Mouse (Mus musculus) frontal cortex, adult (tissue): Measurements from ENCODE around the gene Fam185a.

ENCODE experiments used
- ATAC-seq: cut with Nextera tagmentation; 2 replicates; pipeline ENCODE4 v1.9.2; 2017; ENCODE audit warnings: mild to moderate bottlenecking, moderate library complexity, mixed read lengths; ENCODE audit not compliant: low TSS enrichment

Gene Fam185a

DNA sequence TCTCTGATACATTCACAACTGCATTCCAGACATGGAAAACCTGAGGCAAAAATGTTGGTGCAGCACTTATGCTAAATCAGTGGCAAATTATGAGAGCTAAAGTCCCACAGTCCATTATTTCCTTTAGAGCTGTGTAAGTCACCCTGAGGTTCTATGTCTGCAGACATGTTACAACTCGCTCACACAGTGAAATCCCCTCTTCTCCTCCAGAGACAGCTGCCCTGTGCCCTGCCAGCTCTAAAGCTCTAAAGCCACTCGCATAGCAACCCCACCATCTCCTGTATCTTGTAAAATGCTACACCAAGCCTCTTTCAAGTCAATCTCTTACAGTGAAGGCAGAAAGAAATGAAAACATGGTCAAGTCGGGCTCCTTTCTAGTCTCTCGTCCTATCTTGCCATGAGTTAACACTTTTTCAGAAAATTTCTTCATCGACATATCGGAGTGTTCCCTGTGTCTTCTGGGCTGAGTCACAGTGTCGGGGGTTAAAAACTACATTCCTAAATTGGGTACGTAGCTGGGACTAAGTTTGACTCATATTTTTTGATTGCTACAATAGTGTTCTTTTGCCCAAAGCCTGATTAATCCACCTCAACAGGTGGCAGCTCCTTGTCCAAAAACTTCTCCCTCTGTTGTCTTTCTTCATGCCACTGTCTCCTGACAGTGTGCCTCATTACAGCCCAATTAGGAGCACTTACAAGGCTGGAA lies 68.7 kb downstream of the Fam185a start:
- no peak for ATAC-seq

DNA sequence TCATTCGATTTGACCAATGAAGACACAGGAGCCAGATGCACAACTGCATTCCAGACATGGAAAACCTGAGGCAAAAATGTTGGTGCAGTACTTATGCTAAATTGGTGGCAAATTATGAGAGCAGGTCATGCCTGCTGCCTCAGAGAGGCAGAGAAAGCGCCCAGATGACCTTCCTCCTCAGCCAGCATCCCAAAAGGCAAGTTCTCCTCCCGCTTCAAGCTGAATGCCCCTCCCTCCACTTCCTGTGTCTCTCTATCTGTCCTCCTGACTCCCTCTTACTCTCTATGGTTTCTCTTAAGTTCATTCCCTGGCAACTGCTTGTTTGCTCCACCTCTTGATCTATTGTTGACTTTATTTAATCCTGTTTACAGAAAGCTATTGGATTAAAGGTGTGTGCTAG lies 70.0 kb downstream of the Fam185a start:
- no peak for ATAC-seq

GRCm38 (mm10) chr5:21496321-21496720 lies 71.6 kb downstream of the Fam185a start:
- no peak for ATAC-seq

GRCm38 (mm10) chr5:21496881-21497280 lies 72.1 kb downstream of the Fam185a start:
- ATAC-seq: no peak

DNA sequence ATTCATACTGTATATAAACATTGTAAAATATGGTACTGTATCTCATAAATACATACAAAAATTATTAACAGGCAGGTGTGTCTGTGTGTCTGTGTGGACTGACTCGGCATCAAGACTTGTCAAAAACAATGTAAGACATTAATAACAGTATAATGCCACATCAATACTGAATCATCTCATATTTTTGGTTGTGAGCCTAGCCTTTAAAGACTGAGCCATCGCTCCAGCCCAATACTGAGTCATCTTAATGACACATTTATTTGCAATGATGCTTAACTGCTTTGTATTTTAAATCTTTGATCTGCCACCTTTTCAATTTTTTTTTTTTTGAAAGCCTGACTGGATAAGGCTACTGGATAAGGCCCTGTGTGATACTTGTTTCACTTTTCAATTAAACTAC lies 73.7 kb downstream of the Fam185a start:
- no peak for ATAC-seq

- no peak for ATAC-seq
These were observed 74.2 kb downstream of the Fam185a start for GRCm38 (mm10) chr5:21498925-21499324.

DNA sequence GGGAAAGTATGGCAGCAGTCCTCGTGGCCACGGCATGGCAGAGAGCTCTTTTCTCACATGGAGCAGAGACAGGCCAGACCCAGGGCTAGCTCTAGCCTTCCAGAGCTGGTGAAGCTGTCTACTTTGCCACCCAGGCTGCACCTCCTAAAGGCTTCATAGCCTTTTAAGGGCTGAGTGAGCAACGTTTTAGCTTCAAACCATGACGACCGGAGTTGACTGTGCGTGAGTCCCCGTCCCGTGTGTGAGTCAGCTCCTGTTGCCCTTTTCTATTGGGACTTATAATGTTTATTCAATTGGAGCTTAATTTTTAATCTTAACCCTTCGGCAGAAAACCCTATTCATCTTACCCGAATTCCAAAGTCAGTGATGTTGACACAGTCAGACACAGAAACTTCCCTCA lies 75.4 kb downstream of the Fam185a start:
- no peak for ATAC-seq

DNA sequence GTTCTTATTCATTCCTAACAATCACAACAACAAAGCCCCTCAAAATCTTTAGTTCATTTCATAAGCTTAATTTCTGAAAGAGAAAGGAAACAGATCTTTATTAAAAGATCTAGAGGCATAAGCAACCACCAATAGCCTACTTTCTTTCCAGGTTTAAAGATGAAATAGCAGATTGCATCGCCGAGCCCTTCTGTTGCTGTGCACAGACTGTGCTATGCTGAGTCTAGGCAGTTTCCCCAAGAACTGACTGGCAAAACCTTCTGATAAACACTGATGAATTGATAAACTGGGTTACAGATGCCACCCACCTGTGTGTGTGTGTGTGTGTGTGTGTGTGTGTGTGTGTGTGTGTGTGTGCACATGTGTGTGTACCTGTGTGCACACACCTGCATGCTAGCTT lies 76.2 kb downstream of the Fam185a start:
- ATAC-seq: peak; percentile 63

DNA sequence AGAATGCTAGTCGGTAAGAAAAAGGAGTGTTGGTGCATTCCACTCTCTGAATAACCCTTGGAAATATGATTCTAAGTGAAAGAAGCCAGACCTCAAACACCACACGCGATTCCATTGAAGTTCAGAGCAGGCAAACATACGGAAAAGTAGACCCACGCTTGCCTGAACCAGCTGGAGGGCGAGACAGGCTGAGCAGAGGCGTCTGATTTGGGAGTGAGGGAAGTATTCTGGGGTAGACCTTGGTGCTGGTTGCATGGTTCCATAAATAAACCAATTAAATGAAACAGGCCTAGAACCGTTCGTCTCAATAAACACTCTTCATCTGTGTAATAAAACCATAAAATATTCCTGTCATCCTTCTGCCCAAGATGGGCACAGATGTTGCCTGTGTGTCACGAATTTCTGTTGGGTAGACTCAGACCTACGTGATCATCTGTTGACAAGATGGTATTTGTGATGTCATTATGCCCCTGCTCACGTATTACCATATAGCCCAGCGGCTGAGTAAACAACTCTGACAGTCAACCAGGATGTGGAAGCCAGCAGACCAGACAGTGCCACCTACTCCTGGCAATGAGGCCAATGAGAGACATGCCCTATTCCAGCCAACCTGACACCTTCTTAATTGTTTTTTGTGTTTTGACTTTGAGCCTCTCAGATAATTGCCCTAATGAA lies 78.3 kb downstream of the Fam185a start:
- peak; percentile 92 for ATAC-seq

- ATAC-seq: no peak
These were observed 80.4 kb downstream of the Fam185a start for GRCm38 (mm10) chr5:21505159-21505558.

DNA sequence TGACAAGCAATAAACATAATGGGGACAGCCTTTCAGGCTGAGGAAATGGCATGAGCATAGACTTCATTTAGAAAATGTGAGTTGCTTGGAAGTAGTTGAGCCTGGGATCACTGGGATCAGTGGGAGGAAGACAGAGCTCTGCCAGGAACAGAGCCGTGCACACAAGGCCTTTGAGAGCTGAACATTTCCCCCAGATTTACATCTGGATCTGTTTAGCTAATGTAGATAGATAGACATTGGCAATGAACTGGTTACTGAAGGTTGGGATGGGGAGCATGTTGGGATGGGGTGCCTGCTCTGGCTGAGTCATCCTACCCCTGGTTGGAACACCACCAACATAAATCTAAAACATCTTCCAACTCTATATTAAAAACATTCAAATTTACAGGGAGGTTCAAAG lies 82.1 kb downstream of the Fam185a start:
- ATAC-seq: no peak; the same call in 1 of the 2 replicates

GRCm38 (mm10) chr5:21509801-21510200 lies 85.0 kb downstream of the Fam185a start:
- ATAC-seq: no peak

- peak; percentile 83 for ATAC-seq
These were observed 88.6 kb downstream of the Fam185a start for GRCm38 (mm10) chr5:21513363-21513762.

DNA sequence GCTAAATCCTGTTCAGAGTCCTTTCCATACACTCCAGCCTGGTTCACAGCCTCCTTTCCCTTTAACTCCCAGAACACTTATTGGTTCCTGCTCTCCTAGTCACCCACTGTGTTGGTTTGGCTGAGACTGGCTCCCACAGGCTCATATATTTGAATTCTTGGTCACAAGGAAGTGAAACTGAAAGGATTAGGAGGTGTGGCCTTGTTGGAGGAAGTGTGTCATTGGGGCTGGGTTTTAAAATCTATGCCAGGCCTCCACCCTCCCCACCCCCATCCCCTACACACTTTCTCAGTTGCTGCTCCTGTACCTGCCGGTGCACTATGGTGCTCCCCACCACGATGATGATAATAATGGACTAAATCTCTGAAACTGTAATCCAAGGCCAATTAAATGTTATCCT lies 92.8 kb downstream of the Fam185a start:
- ATAC-seq: no peak

DNA sequence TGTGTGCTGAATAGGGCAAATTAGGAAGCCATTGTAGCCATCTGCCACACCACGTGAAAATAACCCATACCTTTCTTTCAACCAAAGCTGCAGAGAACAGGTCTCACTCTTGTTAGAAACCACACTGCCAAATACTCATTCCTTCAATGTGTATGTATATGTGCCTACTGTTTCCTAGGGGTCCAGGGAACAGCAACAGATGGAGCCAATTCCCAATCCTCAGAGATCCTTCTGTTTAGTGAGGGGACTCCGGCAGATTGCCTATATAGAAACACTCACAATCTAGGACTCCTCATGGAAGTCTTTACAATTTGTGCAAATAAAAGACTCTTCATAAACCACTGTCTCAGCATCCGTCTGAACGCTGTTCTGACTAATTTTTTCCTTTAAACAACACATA lies 93.4 kb downstream of the Fam185a start:
- ATAC-seq: no peak

DNA sequence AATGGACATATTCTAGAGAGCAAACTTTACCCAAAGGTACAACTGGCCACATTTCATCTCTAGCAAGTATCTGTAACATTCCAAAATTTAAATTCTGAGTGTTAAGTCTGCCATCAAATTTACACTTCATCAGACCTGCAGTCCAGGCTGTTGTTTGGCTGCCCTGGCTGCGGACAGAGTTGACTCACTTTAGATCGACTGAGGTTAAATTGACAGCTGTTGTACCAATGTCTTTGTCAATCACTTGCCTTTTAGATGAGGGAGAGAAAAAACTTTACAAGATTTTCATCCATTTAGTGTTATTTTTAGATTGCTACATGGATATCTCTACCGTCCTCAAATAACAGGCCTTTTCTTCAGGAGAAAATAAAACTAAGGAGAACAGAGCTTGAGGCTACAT lies 94.4 kb downstream of the Fam185a start:
- ATAC-seq: no peak

- peak; percentile 70 for ATAC-seq
These were observed 102.2 kb downstream of the Fam185a start for GRCm38 (mm10) chr5:21526835-21527485.

DNA sequence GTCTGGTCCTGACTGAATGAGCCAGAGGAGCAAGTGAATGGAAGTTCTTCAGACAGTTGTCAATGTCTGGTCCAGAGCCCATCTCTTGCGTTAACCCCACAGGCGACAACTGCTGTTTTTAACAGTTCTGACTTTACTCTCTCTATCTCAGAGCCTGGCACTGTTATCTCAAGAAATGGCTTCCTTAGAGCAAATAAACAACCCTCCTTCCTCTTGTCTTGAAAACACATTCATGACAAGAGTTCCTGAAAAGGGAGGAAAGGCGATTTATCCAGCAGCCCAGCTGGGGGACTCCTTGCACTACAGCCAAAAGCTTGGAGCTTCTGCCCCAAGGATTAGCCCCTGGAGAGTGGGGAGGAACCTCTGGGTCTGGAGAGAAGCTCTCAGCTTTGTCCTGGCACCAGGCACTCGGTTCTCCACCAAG lies 102.7 kb downstream of the Fam185a start:
- no peak for ATAC-seq

GRCm38 (mm10) chr5:21528068-21528842 lies 103.5 kb downstream of the Fam185a start:
- no peak for ATAC-seq

- no peak for ATAC-seq
These were observed 104.5 kb downstream of the Fam185a start for GRCm38 (mm10) chr5:21529110-21529720.
